Mouse (Mus musculus): ENCODE results near the gene Slc22a23. TPM values are rescaled to one million over a fixed set of nuclear protein-coding genes. Genes with fewer than 3 reads are reported as not detected.

The Slc22a23 gene
- total RNA-seq, 1 experiment from 2014 or later: 0.19 TPM

- no peak for ATAC-seq (replicated peaks; ENCODE audit: insufficient number of reproducible peaks, low FRiP score, low TSS enrichment, poor library complexity, severe bottlenecking)
Measured at GRCm38 (mm10) chr13:34278288-34278701, 66.7 kb downstream of the Slc22a23 start.

- ATAC-seq (replicated peaks; ENCODE audit: insufficient number of reproducible peaks, low FRiP score, low TSS enrichment, poor library complexity, severe bottlenecking): no peak
Measured at GRCm38 (mm10) chr13:34277611-34278010, 67.4 kb downstream of the Slc22a23 start.

GRCm38 (mm10) chr13:34277001-34277400 lies 68.0 kb downstream of the Slc22a23 start:
- no peak for ATAC-seq (replicated peaks; ENCODE audit: insufficient number of reproducible peaks, low FRiP score, low TSS enrichment, poor library complexity, severe bottlenecking)

GRCm38 (mm10) chr13:34274890-34275289 lies 70.1 kb downstream of the Slc22a23 start:
- no peak for ATAC-seq (replicated peaks; ENCODE audit: insufficient number of reproducible peaks, low FRiP score, low TSS enrichment, poor library complexity, severe bottlenecking)

GRCm38 (mm10) chr13:34274417-34274816 lies 70.6 kb downstream of the Slc22a23 start:
- ATAC-seq (replicated peaks; ENCODE audit: insufficient number of reproducible peaks, low FRiP score, low TSS enrichment, poor library complexity, severe bottlenecking): no peak

GRCm38 (mm10) chr13:34272275-34273054 lies 72.5 kb downstream of the Slc22a23 start:
- no peak for ATAC-seq (replicated peaks; ENCODE audit: insufficient number of reproducible peaks, low FRiP score, low TSS enrichment, poor library complexity, severe bottlenecking)

- no peak for ATAC-seq (replicated peaks; ENCODE audit: insufficient number of reproducible peaks, low FRiP score, low TSS enrichment, poor library complexity, severe bottlenecking)
Measured at GRCm38 (mm10) chr13:34271665-34272064, 73.3 kb downstream of the Slc22a23 start.

GRCm38 (mm10) chr13:34270886-34271602 lies 73.9 kb downstream of the Slc22a23 start:
- no peak for ATAC-seq (replicated peaks; ENCODE audit: insufficient number of reproducible peaks, low FRiP score, low TSS enrichment, poor library complexity, severe bottlenecking)

GRCm38 (mm10) chr13:34269376-34269991 lies 75.5 kb downstream of the Slc22a23 start:
- no peak for ATAC-seq (replicated peaks; ENCODE audit: insufficient number of reproducible peaks, low FRiP score, low TSS enrichment, poor library complexity, severe bottlenecking)

- ATAC-seq (replicated peaks; ENCODE audit: insufficient number of reproducible peaks, low FRiP score, low TSS enrichment, poor library complexity, severe bottlenecking): no peak
Measured at GRCm38 (mm10) chr13:34266942-34267660, 77.9 kb downstream of the Slc22a23 start.

- no peak for ATAC-seq (replicated peaks; ENCODE audit: insufficient number of reproducible peaks, low FRiP score, low TSS enrichment, poor library complexity, severe bottlenecking)
Measured at GRCm38 (mm10) chr13:34266067-34266466, 78.9 kb downstream of the Slc22a23 start.

- no peak for ATAC-seq (replicated peaks; ENCODE audit: insufficient number of reproducible peaks, low FRiP score, low TSS enrichment, poor library complexity, severe bottlenecking)
Measured at GRCm38 (mm10) chr13:34265576-34265975, 79.4 kb downstream of the Slc22a23 start.

GRCm38 (mm10) chr13:34265022-34265565 lies 79.9 kb downstream of the Slc22a23 start:
- ATAC-seq (replicated peaks; ENCODE audit: insufficient number of reproducible peaks, low FRiP score, low TSS enrichment, poor library complexity, severe bottlenecking): no peak

- no peak for ATAC-seq (replicated peaks; ENCODE audit: insufficient number of reproducible peaks, low FRiP score, low TSS enrichment, poor library complexity, severe bottlenecking)
Measured at GRCm38 (mm10) chr13:34264508-34264907, 80.5 kb downstream of the Slc22a23 start.

- no peak for ATAC-seq (replicated peaks; ENCODE audit: insufficient number of reproducible peaks, low FRiP score, low TSS enrichment, poor library complexity, severe bottlenecking)
Measured at GRCm38 (mm10) chr13:34258765-34259164, 86.2 kb downstream of the Slc22a23 start.

- no peak for ATAC-seq (replicated peaks; ENCODE audit: insufficient number of reproducible peaks, low FRiP score, low TSS enrichment, poor library complexity, severe bottlenecking)
Measured at GRCm38 (mm10) chr13:34257177-34257576, 87.8 kb downstream of the Slc22a23 start.

GRCm38 (mm10) chr13:34256676-34257075 lies 88.3 kb downstream of the Slc22a23 start:
- no peak for ATAC-seq (replicated peaks; ENCODE audit: insufficient number of reproducible peaks, low FRiP score, low TSS enrichment, poor library complexity, severe bottlenecking)

GRCm38 (mm10) chr13:34255297-34255696 lies 89.7 kb downstream of the Slc22a23 start:
- no peak for ATAC-seq (replicated peaks; ENCODE audit: insufficient number of reproducible peaks, low FRiP score, low TSS enrichment, poor library complexity, severe bottlenecking)

GRCm38 (mm10) chr13:34254691-34255090 lies 90.3 kb downstream of the Slc22a23 start:
- ATAC-seq (replicated peaks; ENCODE audit: insufficient number of reproducible peaks, low FRiP score, low TSS enrichment, poor library complexity, severe bottlenecking): peak; percentile 91
